Comparison of ENCODE assay signal across 26 mouse cellular contexts in genomic region chr7:118947241-118947640, GRCm38 (mm10).
"Had no signal": no experiment of that assay in that cellular context is flagged by ENCODE, and none has a peak within 500 bp of the region (broad histone marks: within the 10 kb centered on the region; RNA-seq: fewer than 3 reads in every experiment).

No protein-coding gene starts in this region.

- H3K4me3 ChIP-seq: gastrocnemius, adult 2 months; heart, adult 2 months; heart, embryonic 13.5 days; heart, embryonic 15.5 days; hindbrain, embryonic 13.5 days; hindbrain, embryonic 15.5 days; kidney, embryonic 15.5 days; left cerebral cortex, adult 2 months; limb, embryonic 10.5 days; limb, embryonic 12.5 days; liver, embryonic 13.5 days; liver, embryonic 15.5 days had no signal

- H3K4me1 ChIP-seq: hindbrain, embryonic 15.5 days; liver, embryonic 15.5 days had no signal

- DNase-seq: gastrocnemius, adult 2 months; gastrocnemius, postnatal 10 days; gastrocnemius, postnatal 25 days; heart, adult 11 months; heart, adult 2 months; heart, postnatal 14 days; heart, postnatal 36 days; kidney, adult 11 months; kidney, adult 2 months; kidney, adult 9 months; kidney, postnatal 14 days; kidney, postnatal 36 days; layer of hippocampus, adult 9-11 months; liver; liver, embryonic 13.5 days had no signal

- H3K27me3 ChIP-seq: heart, embryonic 13.5 days; heart, embryonic 15.5 days; hindbrain, embryonic 13.5 days; hindbrain, embryonic 15.5 days; kidney, embryonic 15.5 days; limb, embryonic 12.5 days; liver, embryonic 13.5 days; liver, embryonic 15.5 days had no signal

- H3K36me3 ChIP-seq: heart, embryonic 13.5 days; heart, embryonic 15.5 days; hindbrain, embryonic 13.5 days; hindbrain, embryonic 15.5 days; kidney, embryonic 15.5 days; limb, embryonic 10.5 days; limb, embryonic 12.5 days; liver, embryonic 13.5 days; liver, embryonic 15.5 days had no signal

- H3K27ac ChIP-seq: gastrocnemius, adult 2 months; heart, adult 2 months; heart, embryonic 13.5 days; heart, embryonic 15.5 days; hindbrain, embryonic 13.5 days; hindbrain, embryonic 15.5 days; hindbrain, postnatal 0 days; kidney, embryonic 15.5 days; kidney, postnatal 0 days; left cerebral cortex, adult 2 months; limb, embryonic 10.5 days; limb, embryonic 12.5 days; liver, embryonic 13.5 days; liver, embryonic 15.5 days had no signal

- H3K9me3 ChIP-seq: heart, embryonic 13.5 days; heart, embryonic 15.5 days; hindbrain, embryonic 13.5 days; hindbrain, embryonic 15.5 days; kidney, embryonic 15.5 days; limb, embryonic 10.5 days; limb, embryonic 12.5 days; liver, embryonic 13.5 days; liver, embryonic 15.5 days had no signal
